Mouse (Mus musculus): ENCODE results near the gene Gm44511. TPM values are rescaled to one million over a fixed set of nuclear protein-coding genes. Genes with fewer than 3 reads are reported as not detected.
"Not testable (repeated sequence)": the region's sequence is repeated elsewhere in the genome, so short reads cannot be mapped to it uniquely, and the experiment has no call there.

Gene Gm44511
- polyA plus RNA-seq, 1 experiment from 2014 or later: not detected

GRCm38 (mm10) chr6:128845998-128846542 is 20.0 kb upstream of the Gm44511 start:
- H3K27ac ChIP-seq (replicated peaks): no peak overlapping the region
- peaks cover 24% of the 10 kb centered on the region for H3K4me1 ChIP-seq
- H3K36me3 ChIP-seq: no peaks in the 10 kb centered on the region
- 62% methylated on average over 9 of the region's 9 CpGs for WGBS
- DNase-seq (ENCODE audit: low spot score): no peak
- no peaks in the 10 kb centered on the region for H3K9me3 ChIP-seq (replicated peaks)
- H3K27me3 ChIP-seq (ENCODE audit: low read depth, poor library complexity, severe bottlenecking): 0 out of 2 replicates have a peak, but pooled peaks cover 5% of the 10 kb centered on the region
- H3K4me3 ChIP-seq: no peak overlapping the region

DNA sequence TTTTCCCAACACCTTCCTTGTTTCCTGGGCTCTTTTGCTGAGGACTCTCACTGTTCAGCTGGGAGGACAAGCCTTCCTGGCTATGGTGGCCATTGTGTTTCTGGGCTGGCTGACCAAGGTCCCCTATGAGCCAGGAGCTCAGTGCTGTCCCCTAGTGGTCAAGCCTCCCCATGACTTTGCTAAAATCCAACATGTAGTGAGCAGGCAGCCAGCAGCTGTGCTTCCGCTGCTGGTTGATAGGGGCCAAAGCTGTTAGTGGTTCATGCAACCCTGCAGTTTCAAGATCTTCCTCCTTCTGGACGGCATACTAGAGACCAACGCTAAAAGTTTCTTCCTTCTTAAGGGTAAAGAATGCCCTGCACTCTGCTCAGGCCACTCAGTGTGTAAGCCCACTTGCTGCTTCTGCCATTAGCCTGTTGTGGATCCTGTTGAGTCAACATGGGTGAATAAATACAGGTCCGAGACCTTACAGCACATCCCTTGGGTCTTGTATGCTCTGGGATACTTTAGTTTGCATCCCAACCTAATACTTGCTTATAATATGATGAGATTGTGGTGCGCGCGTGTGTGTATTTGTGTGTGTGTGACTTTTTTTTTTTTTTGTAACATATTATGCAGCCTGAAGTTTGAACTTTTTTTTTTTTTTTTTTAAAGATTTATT is 19.3 kb upstream of the Gm44511 start:
- Histone ChIP-seq H3K9me3 (replicated peaks) (no peaks in the 10 kb centered on the region), H3K4me3 (peak overlapping the region; percentile 35), H3K36me3 (no peaks in the 10 kb centered on the region), H3K27me3 (ENCODE audit: low read depth, poor library complexity, severe bottlenecking) (0 out of 2 replicates have a peak, but pooled peaks cover 5% of the 10 kb centered on the region), H3K4me1 (peaks cover 24% of the 10 kb centered on the region), H3K27ac (replicated peaks) (peak overlapping the region; percentile 33)
- WGBS: 35% methylated on average over 7 of the region's 7 CpGs
- peak; percentile 94 for DNase-seq (ENCODE audit: low spot score)

DNA sequence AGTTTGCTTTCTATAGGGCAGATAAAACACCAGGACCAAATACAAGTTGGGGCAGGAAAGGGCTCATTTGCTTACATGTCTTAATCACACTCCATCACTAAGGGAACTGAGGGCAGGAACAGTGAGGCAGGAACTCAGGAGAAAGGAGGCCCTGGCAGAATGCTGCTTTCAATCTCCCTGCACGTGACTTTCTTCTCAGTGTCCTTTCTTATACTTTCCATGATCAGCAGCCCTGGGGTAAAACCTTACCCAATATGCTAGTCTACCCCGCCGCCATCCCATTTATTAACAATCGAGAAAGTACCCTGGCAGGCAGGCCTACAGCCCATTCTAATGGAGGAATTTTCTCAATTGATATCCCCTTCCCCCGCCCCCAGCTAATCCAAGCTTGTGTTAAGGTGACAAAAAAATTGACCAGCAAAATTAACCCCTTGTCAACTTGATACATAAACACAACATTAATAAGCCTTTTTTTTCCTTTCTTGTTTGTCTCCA is 18.5 kb upstream of the Gm44511 start:
- no peak for DNase-seq (ENCODE audit: low spot score)
- Histone ChIP-seq H3K9me3 (replicated peaks) (no peaks in the 10 kb centered on the region), H3K27ac (replicated peaks) (no peak overlapping the region), H3K27me3 (ENCODE audit: low read depth, poor library complexity, severe bottlenecking) (0 out of 2 replicates have a peak, but pooled peaks cover 5% of the 10 kb centered on the region), H3K4me1 (peaks cover 28% of the 10 kb centered on the region), H3K36me3 (no peaks in the 10 kb centered on the region), H3K4me3 (peak overlapping the region; percentile 89)
- WGBS: 83% methylated on average over 5 of the region's 5 CpGs

DNA sequence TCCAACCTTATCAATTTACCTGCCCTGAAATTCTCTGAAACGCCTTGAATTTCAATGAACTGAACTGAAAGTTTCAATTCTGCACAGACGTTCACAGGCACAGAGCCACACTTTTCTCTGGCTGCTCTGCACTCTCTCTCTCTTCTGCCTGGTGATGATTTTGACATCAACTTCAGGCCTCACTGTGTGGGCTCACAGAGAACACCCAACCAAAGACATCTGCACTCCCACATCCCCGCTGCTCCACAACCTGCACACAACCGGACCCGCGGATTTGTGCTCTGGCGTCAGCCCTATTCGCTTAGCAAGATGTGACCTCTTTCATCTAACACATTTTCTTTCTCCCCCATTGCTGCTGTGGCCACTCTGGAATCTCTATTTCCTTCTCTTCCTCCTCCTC is 18.0 kb upstream of the Gm44511 start:
- DNase-seq (ENCODE audit: low spot score): no peak
- WGBS: 31% methylated on average over 8 of the region's 8 CpGs
- H3K9me3 ChIP-seq (replicated peaks): no peaks in the 10 kb centered on the region
- peak overlapping the region; percentile 89 for H3K4me3 ChIP-seq
- H3K36me3 ChIP-seq: no peaks in the 10 kb centered on the region
- no peak overlapping the region for H3K27ac ChIP-seq (replicated peaks)
- H3K27me3 ChIP-seq (ENCODE audit: low read depth, poor library complexity, severe bottlenecking): 0 out of 2 replicates have a peak, but pooled peaks cover 5% of the 10 kb centered on the region
- H3K4me1 ChIP-seq: peaks cover 30% of the 10 kb centered on the region

GRCm38 (mm10) chr6:128843479-128843992 is 17.4 kb upstream of the Gm44511 start:
- Histone ChIP-seq H3K27ac (replicated peaks) (peak overlapping the region; percentile 86), H3K27me3 (ENCODE audit: low read depth, poor library complexity, severe bottlenecking) (0 out of 2 replicates have a peak, but pooled peaks cover 5% of the 10 kb centered on the region)
- WGBS: under 1% methylated on average over 22 of the region's 22 CpGs

GRCm38 (mm10) chr6:128842945-128843478 is 16.9 kb upstream of the Gm44511 start:
- peak; percentile 94 for DNase-seq (ENCODE audit: low spot score)
- Histone ChIP-seq H3K36me3 (no peaks in the 10 kb centered on the region), H3K4me1 (peaks cover 30% of the 10 kb centered on the region), H3K4me3 (peak overlapping the region; percentile 89), H3K9me3 (replicated peaks) (no peaks in the 10 kb centered on the region), H3K27me3 (ENCODE audit: low read depth, poor library complexity, severe bottlenecking) (0 out of 2 replicates have a peak, but pooled peaks cover 5% of the 10 kb centered on the region), H3K27ac (replicated peaks) (peak overlapping the region; percentile 89)
- under 1% methylated on average over 44 of the region's 44 CpGs for WGBS

More at GRCm38 (mm10) chr6:128843479-128843992, 17.4 kb upstream of the Gm44511 start:
- H3K4me3 ChIP-seq: peak overlapping the region; percentile 89
- peaks cover 30% of the 10 kb centered on the region for H3K4me1 ChIP-seq
- H3K9me3 ChIP-seq (replicated peaks): no peaks in the 10 kb centered on the region
- H3K36me3 ChIP-seq: no peaks in the 10 kb centered on the region
- DNase-seq (ENCODE audit: low spot score): peak; percentile 66

DNA sequence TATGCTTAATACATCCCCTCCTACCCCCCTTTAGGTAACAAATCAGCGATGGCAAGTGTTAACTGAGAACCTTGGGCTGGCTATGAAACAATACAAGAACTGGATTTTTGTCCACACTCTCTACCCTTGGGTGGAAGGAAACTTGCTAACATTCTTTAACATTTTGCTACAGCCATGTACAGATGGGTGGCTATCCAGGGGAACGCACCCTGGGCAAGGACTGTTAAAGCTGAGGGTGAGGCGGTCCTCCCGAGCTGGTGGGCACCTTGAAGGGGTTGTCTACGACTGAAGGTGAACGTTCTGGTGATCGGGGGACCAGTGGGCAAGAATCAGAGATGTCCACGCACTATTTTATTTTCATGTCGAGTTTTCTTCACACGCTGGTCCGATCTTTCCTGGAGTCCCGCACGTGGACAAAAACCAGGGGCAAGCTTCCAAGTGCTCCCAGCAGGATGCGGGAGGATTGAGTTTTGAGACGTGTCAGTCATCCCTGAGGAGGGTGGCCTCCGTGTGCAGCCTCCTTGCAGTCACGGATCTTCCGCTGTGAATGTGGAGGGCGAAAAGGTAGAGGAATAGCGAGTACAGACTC is 16.3 kb upstream of the Gm44511 start:
- no peak for DNase-seq (ENCODE audit: low spot score)
- under 1% methylated on average over 20 of the region's 20 CpGs for WGBS

DNA sequence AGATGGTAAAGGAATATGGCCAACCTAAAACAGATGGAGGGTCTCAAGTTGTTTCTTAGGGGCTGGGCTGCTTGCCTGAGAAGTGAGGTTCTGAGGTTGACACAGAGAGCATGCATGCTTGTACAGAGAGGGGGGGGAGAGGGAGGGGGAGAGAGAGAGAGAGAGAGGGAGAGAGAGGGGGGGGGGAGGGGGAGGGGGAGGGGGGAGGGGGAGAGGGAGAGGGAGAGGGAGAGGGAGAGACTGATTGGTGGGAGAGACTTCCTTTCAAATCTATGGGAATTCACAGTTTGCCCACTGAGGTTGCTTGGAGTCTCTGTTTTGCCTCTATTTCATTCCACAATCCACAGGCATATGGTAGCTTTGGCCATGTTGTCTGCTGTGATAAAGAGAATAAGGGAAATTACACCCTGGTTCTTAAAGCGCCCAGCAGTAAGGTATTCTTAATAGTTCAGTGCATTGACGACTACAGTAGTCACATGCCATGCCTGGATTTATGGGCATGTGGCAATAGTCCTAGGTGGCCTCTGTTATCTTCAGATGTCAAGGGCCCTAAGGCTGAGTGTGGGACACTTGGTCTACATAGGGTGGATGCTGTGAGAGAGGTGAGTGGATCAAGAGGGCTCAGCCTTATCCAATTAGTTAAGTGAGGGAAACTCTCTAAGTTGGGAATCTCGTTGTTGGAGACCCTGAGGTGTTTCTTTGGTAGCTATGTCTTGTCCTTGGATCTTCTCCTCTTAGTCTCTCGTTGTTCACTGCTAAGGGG is 15.4 kb upstream of the Gm44511 start:
- H3K27ac ChIP-seq (replicated peaks): no peak overlapping the region; the same call in 1 of the 2 replicates
- no peaks in the 10 kb centered on the region for H3K36me3 ChIP-seq
- no peaks in the 10 kb centered on the region for H3K9me3 ChIP-seq (replicated peaks)
- WGBS: 46% methylated on average over 4 of the region's 4 CpGs
- DNase-seq (ENCODE audit: low spot score): peak; percentile 21
- H3K4me3 ChIP-seq: peak overlapping the region; percentile 89
- H3K27me3 ChIP-seq (ENCODE audit: low read depth, poor library complexity, severe bottlenecking): 0 out of 2 replicates have a peak, but pooled peaks cover 5% of the 10 kb centered on the region
- H3K4me1 ChIP-seq: peaks cover 39% of the 10 kb centered on the region

More for the DNA sequence above, 16.3 kb upstream of the Gm44511 start:
- Histone ChIP-seq H3K36me3 (no peaks in the 10 kb centered on the region), H3K27ac (replicated peaks) (peak overlapping the region; percentile 89), H3K4me1 (peaks cover 32% of the 10 kb centered on the region), H3K4me3 (peak overlapping the region; percentile 89), H3K27me3 (ENCODE audit: low read depth, poor library complexity, severe bottlenecking) (0 out of 2 replicates have a peak, but pooled peaks cover 5% of the 10 kb centered on the region), H3K9me3 (replicated peaks) (no peaks in the 10 kb centered on the region)

DNA sequence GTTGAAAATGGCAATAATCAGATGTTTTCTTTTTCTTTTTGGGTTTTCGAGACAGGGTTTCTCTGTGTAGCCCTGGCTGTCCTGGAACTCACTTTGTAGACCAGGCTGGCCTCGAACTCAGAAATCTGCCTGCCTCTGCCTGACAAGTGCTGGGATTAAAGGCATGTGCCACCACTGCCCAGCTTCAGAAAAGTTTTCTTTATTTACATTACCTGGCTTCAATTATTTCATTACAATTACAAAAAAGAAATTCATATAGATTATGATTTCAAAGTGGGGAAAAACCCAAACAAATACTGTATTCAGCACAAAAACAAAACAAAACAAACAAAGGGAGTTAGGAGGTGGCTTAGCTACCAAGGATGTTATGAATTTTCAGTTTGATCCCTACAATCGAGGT is 14.6 kb upstream of the Gm44511 start:
- DNase-seq (ENCODE audit: low spot score); H3K9me3 ChIP-seq (replicated peaks); H3K27me3 ChIP-seq (ENCODE audit: low read depth, poor library complexity, severe bottlenecking); H3K27ac ChIP-seq (replicated peaks); H3K36me3 ChIP-seq; H3K4me3 ChIP-seq: not testable (repeated sequence)
- peaks cover 43% of the 10 kb centered on the region for H3K4me1 ChIP-seq
- 85% methylated on average over 3 of the region's 3 CpGs for WGBS

DNA sequence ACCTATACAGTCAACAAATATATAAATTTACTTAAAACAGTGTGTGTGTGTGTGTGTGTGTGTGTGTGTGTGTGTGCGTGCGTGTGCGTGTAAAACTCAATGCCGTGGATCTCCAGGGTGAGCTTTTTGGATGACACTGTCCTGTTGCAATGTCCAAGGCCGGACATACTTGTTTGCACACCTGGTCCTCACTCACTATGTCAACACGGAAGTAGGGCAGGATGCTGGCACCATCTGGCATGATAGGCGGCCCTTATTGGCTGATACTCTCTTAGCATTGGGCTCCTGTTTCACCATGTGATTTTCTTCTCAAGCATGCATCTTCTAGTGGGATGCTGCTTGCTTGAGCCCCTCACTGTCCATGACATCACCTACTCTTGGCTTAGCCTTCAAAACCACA is 13.8 kb upstream of the Gm44511 start:
- WGBS: 67% methylated on average over 7 of the region's 7 CpGs
- DNase-seq (ENCODE audit: low spot score): no peak
- H3K36me3 ChIP-seq: no peaks in the 10 kb centered on the region
- peaks cover 40% of the 10 kb centered on the region for H3K4me1 ChIP-seq
- 0 out of 2 replicates have a peak, but pooled peaks cover 5% of the 10 kb centered on the region for H3K27me3 ChIP-seq (ENCODE audit: low read depth, poor library complexity, severe bottlenecking)
- H3K4me3 ChIP-seq: peak overlapping the region; percentile 74
- peak overlapping the region; percentile 87; the same call in 1 of the 2 replicates for H3K27ac ChIP-seq (replicated peaks)
- no peaks in the 10 kb centered on the region for H3K9me3 ChIP-seq (replicated peaks)

DNA sequence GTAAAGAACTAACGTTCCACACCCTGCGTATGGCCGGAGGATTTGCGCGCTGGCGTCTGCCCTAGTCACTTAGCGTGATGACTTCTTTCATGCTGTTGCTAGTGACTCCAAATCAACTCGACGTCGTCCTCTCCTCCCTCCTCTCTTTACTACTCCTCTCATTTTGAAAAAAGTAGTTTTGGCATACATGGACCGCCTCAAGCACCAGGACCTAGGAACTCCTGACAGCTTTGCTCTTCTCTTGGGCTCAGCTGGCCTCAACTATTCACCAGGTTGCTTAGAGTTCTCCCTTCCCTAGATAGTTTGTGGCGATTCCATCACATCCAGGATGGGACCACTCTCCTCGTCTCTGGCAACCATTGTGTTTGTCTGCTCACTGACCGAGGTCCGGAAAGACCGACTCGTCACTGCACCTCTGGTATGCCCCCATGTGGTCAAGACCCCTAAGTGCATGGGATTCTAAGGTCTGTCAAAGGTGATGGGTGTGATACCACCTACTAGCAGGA is 13.2 kb upstream of the Gm44511 start:
- Histone ChIP-seq H3K27ac (replicated peaks) (peak overlapping the region; percentile 87), H3K27me3 (ENCODE audit: low read depth, poor library complexity, severe bottlenecking) (0 out of 2 replicates have a peak, but pooled peaks cover 5% of the 10 kb centered on the region), H3K4me1 (peaks cover 35% of the 10 kb centered on the region), H3K4me3 (peak overlapping the region; percentile 74), H3K9me3 (replicated peaks) (no peaks in the 10 kb centered on the region), H3K36me3 (no peaks in the 10 kb centered on the region)
- under 1% methylated on average over 17 of the region's 17 CpGs for WGBS
- DNase-seq (ENCODE audit: low spot score): peak; percentile 86

Measured in midbrain, embryonic 10.5 days (tissue).